ENCODE assay signal across 1 mouse cellular context in the genomic region with DNA sequence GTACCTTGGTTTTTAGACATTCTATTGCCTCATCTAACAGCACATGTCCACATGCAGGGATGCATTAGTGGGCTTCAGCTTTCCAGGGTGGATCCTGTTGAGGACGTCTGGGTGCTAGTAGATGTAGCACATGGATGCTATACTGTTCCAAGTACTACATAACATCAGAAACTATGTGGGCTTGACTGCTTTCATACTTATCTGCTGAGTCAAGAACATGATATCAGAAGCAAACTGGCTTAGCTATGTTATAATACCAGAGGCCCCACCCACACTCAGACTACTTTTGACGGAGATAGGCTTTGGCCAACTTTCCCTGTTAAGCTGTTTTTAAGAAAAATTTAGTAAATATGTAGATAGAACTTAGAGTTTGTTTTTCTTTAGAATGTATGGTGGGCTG.
TF ChIP-seq lines count a peak whose summit lies in the region.

No protein-coding gene starts in this region.

TF ChIP-seq in CH12.LX, 34 proteins besides CTCF, POLR2A, EP300 and RAD21 (continued from another document):
- no peak for TF ChIP-seq USF2 (conservative IDR thresholded peaks at IDR 0.05; ENCODE audit: low read depth, low read length)
